15 mouse cellular contexts compared by ENCODE assay signal in genomic region chr19:29945557-29946422, GRCm38 (mm10). TPM values are rescaled to one million over a fixed set of nuclear protein-coding genes. Genes with fewer than 3 reads are reported as not detected.
DNase-seq lines count a peak whose midpoint lies in the region; ATAC-seq and TF ChIP-seq lines count a peak whose summit lies in the region.
"Had no signal": no experiment of that assay in that cellular context is flagged by ENCODE, and none has a peak within 500 bp of the region (broad histone marks: within the 10 kb centered on the region; RNA-seq: fewer than 3 reads in every experiment).

No protein-coding gene starts in this region.

- H3K27me3 ChIP-seq in heart, embryonic 16.5 days (ENCODE audit: control insufficient read depth, insufficient read depth, low read length): no peaks in the 10 kb centered on the region
- no peaks in the 10 kb centered on the region for H3K27me3 ChIP-seq in megakaryocyte, embryonic 14.5 days (replicated peaks)
- no peaks in the 10 kb centered on the region for H3K27me3 ChIP-seq in myocyte (ENCODE audit: control insufficient read depth, insufficient read depth, insufficient read length)
- H3K27me3 ChIP-seq: hindbrain, embryonic 12.5 days; limb, embryonic 12.5 days; neural tube, embryonic 13.5 days had no signal

- no peak for DNase-seq in heart, postnatal 10 days
- peak; percentile 85 for DNase-seq in MEL-GATA-1-ER (ENCODE audit: extremely low read depth, low read depth)
- DNase-seq in lung, postnatal 25 days (ENCODE audit: low spot score): no peak
- DNase-seq: cerebellum, adult 2 months; forebrain, postnatal 0 days had no signal

- TF ChIP-seq POLR2A in myocyte (IDR thresholded peaks at IDR 0.05; ENCODE audit: insufficient read length, low read depth): no peak

- no peaks in the 10 kb centered on the region for H3K36me3 ChIP-seq in heart, embryonic 16.5 days (ENCODE audit: control insufficient read depth, insufficient read depth)
- no peaks in the 10 kb centered on the region for H3K36me3 ChIP-seq in megakaryocyte, embryonic 14.5 days (replicated peaks; ENCODE audit: low read length)
- no peaks in the 10 kb centered on the region for H3K36me3 ChIP-seq in myocyte (ENCODE audit: control insufficient read depth, insufficient read depth)
- H3K36me3 ChIP-seq: embryonic facial prominence, embryonic 13.5 days; hindbrain, embryonic 12.5 days; limb, embryonic 12.5 days; neural tube, embryonic 13.5 days had no signal

- no peaks in the 10 kb centered on the region for H3K9me3 ChIP-seq in heart, embryonic 16.5 days (replicated peaks; ENCODE audit: control insufficient read depth, low read length)
- no peaks in the 10 kb centered on the region for H3K9me3 ChIP-seq in megakaryocyte, embryonic 14.5 days
- H3K9me3 ChIP-seq: embryonic facial prominence, embryonic 13.5 days; hindbrain, embryonic 12.5 days; limb, embryonic 12.5 days; neural tube, embryonic 13.5 days had no signal

- no peak overlapping the region for H3K4me3 ChIP-seq in heart, embryonic 16.5 days (ENCODE audit: low read length)
- peak overlapping the region; percentile 36 for H3K4me3 ChIP-seq in megakaryocyte, embryonic 14.5 days (replicated peaks)
- H3K4me3 ChIP-seq in myocyte: no peak overlapping the region
- H3K4me3 ChIP-seq: embryonic facial prominence, embryonic 13.5 days; hindbrain, embryonic 12.5 days; limb, embryonic 12.5 days; neural tube, embryonic 13.5 days had no signal

- H3K9ac ChIP-seq in heart, embryonic 16.5 days (ENCODE audit: low read length): no peak overlapping the region
- H3K9ac ChIP-seq: embryonic facial prominence, embryonic 13.5 days; forebrain, postnatal 0 days; hindbrain, embryonic 12.5 days; limb, embryonic 12.5 days; neural tube, embryonic 13.5 days had no signal

- peak overlapping the region; percentile 41; the same call in 1 of the 2 replicates for H3K27ac ChIP-seq in heart, embryonic 16.5 days (ENCODE audit: low read length)
- H3K27ac ChIP-seq: embryonic facial prominence, embryonic 13.5 days; hindbrain, embryonic 12.5 days; limb, embryonic 12.5 days; macrophage; neural tube, embryonic 13.5 days had no signal

- H3K4me1 ChIP-seq in heart, embryonic 16.5 days (ENCODE audit: control insufficient read depth, insufficient read depth, low read length): peaks cover 8% of the 10 kb centered on the region
- H3K4me1 ChIP-seq in megakaryocyte, embryonic 14.5 days: peaks cover 12% of the 10 kb centered on the region

- no peak overlapping the region for H3ac ChIP-seq in myocyte (ENCODE audit: control insufficient read depth, insufficient read length)

- intact Hi-C loops in heart, postnatal 10 days (cut with DNase I): no loop called here

- peak overlapping the region; percentile 0 for H3K4me2 ChIP-seq in heart, embryonic 16.5 days (ENCODE audit: low read depth, low read length)
- H3K4me2 ChIP-seq in myocyte (ENCODE audit: low read depth): peak overlapping the region; percentile 65
- H3K4me2 ChIP-seq: embryonic facial prominence, embryonic 13.5 days; hindbrain, embryonic 12.5 days; limb, embryonic 12.5 days; neural tube, embryonic 13.5 days had no signal

- WGBS in heart, embryonic 16.5 days: 13% methylated on average over 11 of the region's 11 CpGs

- ATAC-seq in heart, embryonic 16.5 days (replicated peaks; ENCODE audit: extremely low read depth, insufficient read depth, low FRiP score): no peak
- no peak for ATAC-seq in megakaryocyte, adult 5-6 weeks (ENCODE audit: poor library complexity, severe bottlenecking)
- ATAC-seq: forebrain, postnatal 0 days had no signal

- no peaks in the 10 kb centered on the region for H3K79me2 ChIP-seq in myocyte (ENCODE audit: control insufficient read depth, insufficient read depth)

TF ChIP-seq in myocyte, 11 proteins besides CTCF, POLR2A, EP300 and RAD21:
- TF ChIP-seq MYOD1 (IDR thresholded peaks at IDR 0.05; ENCODE audit: control insufficient read depth in 1 of 3, insufficient read length in 2 of 3, low read depth in 2 of 3) (no peak), SRF (IDR thresholded peaks at IDR 0.05; ENCODE audit: control insufficient read depth, insufficient read length, low read depth) (no peak), USF1 (IDR thresholded peaks at IDR 0.05; ENCODE audit: low read depth) (no peak)

RNA-seq across cellular contexts. Expression of gene Il33, which starts 20.9 kb away (rescaled TPM):
- 8.1 and 9.7 TPM in 2 replicates for polyA plus RNA-seq in heart, embryonic 16.5 days (2015; fragmentation: Nextera tagmentation; extraction: Ambion mirVana)
- 1 to 10 TPM; 2.5 to 5.2 TPM for total RNA-seq in heart, postnatal 10 days (2021)
- polyA plus RNA-seq in megakaryocyte, embryonic 14.5 days (2012; ENCODE audit: insufficient read depth, low replicate concordance): not detected in 2 replicates
- not detected in 2 replicates for total RNA-seq in megakaryocyte, adult 5-6 weeks (2015)
- total RNA-seq in megakaryocyte, adult 5-6 weeks (2017): not detected in 2 replicates
- polyA plus RNA-seq in myocyte (2012; fragmentation: generic; extraction: Trizol): 1.4 TPM
- polyA plus RNA-seq: macrophage had no signal

RNA-seq across cellular contexts. Expression of gene Trpd52l3, which starts 57.8 kb away (rescaled TPM):
- polyA plus RNA-seq in heart, embryonic 16.5 days (2015; fragmentation: Nextera tagmentation; extraction: Ambion mirVana): not detected in 2 replicates
- total RNA-seq in heart, postnatal 10 days (2021): not detected
- polyA plus RNA-seq in megakaryocyte, embryonic 14.5 days (2012; ENCODE audit: insufficient read depth, low replicate concordance): not detected in 2 replicates
- total RNA-seq in megakaryocyte, adult 5-6 weeks (2015): not detected in 2 replicates
- total RNA-seq in megakaryocyte, adult 5-6 weeks (2017): not detected in 2 replicates
- not detected for polyA plus RNA-seq in myocyte (2012; fragmentation: generic; extraction: Trizol)
- total RNA-seq: adrenal gland, postnatal 4 days; forebrain, postnatal 0 days had no signal
- polyA plus RNA-seq: cerebellum, adult 2 months; embryonic facial prominence, embryonic 13.5 days; forebrain, postnatal 0 days; hindbrain, embryonic 12.5 days; limb, embryonic 12.5 days; macrophage; neural tube, embryonic 13.5 days had no signal
